Mouse (Mus musculus) urinary bladder, postnatal 0 days (tissue): Measurements from ENCODE around the gene Chchd5. TPM values are rescaled to one million over a fixed set of nuclear protein-coding genes. Genes with fewer than 3 reads are reported as not detected.

Experiments
- polyA plus RNA-seq: library from polyadenylated mRNA; unstranded; fragments of >200 nt; fragmentation: Nextera tagmentation; extraction: Ambion mirVana; gene quantifications from 2 replicates; pipeline ENCODE4 v1.2.1, GENCODE M21; 2015

Chchd5 gene
- polyA plus RNA-seq: 16.5 and 17.6 TPM in 2 replicates

DNA sequence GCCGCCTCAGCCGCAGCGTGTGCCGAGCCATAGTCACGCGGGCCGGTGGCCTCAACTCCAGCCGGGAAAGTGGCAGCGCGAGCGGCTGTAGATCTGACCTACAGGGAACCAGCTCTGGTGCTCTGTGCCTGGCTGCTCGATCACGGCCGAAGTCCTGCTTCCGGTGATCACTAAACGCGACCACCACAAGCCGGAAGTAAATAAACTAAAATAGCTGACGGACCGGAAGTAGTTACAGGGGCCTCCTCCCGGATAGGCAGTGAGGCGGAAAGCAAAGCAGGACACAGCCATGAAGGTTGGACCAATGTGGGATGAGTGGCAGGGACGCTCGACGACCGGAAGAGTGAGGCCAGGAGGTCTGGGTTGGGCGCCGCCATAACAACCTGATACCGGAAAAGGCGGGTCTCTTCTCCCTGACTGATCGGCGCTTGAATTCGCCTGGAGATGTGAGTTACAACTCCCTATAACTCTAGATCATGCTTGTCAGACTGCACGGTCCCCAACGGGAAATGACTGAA lies at the start of gene Chchd5:
Gene Chchd5 (plus strand): TSS at position 289 of the 518 bp plus-strand sequence.

DNA sequence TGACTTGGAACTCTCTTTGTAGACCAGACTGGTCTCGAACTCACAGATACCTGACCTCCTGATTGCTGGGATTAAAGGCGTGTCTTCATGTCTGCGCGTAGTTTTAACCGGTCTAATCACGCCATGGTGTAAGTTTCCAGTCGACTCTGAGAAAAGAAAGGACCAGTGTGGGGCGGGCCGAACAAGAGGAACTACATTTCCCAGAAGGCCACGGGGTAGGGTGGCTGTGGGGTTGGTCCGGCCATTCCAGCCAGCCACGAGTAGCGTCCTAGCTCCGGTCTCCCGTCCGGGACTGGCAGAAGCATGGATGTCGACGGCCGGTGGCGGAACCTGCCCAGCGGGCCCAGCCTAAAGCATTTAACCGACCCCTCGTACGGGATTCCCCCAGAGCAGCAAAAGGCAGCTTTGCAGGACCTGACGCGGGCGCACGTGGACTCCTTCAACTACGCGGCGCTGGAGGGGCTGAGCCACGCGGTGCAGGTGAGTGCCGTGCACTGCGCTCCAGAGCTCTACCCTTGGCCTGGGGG lies 28.7 kb upstream of the Chchd5 start, which contains the start of gene Polr1b:
Gene Polr1b (plus strand): TSS at position 212 of the 527 bp plus-strand sequence.

Other genes with a start within 250 kb of the Chchd5 start
- 2.8 and 3.2 TPM in 2 replicates for gene Zc3h8, start 185.6 kb upstream of the Chchd5 start, polyA plus RNA-seq
- gene Zc3h6, start 162.3 kb upstream of the Chchd5 start, polyA plus RNA-seq: 2.2 and 2.7 TPM in 2 replicates
- 10.6 and 11.2 TPM in 2 replicates for gene Gm10762, start 162.0 kb upstream of the Chchd5 start, polyA plus RNA-seq
- 0.12 and 0.16 TPM in 2 replicates for gene Vinac1, start 81.5 kb upstream of the Chchd5 start, polyA plus RNA-seq
- gene Ttl, start 63.8 kb upstream of the Chchd5 start, polyA plus RNA-seq: 7.3 and 8.9 TPM in 2 replicates
- 8.3 and 8.7 TPM in 2 replicates for gene Polr1b, start 28.7 kb upstream of the Chchd5 start, polyA plus RNA-seq
- gene Slc20a1, start 69.1 kb downstream of the Chchd5 start, polyA plus RNA-seq: 14.3 and 17.4 TPM in 2 replicates
- gene Ckap2l, start 167.5 kb downstream of the Chchd5 start, polyA plus RNA-seq: 8.4 and 14.4 TPM in 2 replicates
- 0.11 and 1.9 TPM in 2 replicates for gene Il1a, start 180.3 kb downstream of the Chchd5 start, polyA plus RNA-seq
- 0.40 and 1.8 TPM in 2 replicates for gene Il1b, start 241.4 kb downstream of the Chchd5 start, polyA plus RNA-seq